25 mouse cellular contexts compared by ENCODE assay signal in genomic region chr17:66271906-66272305, GRCm38 (mm10).
A peak's percentile ranks its signal among the peaks of the same experiment; 100 is the strongest.
DNase-seq lines count a peak whose midpoint lies in the region; ATAC-seq and TF ChIP-seq lines count a peak whose summit lies in the region.
"Had no signal": no experiment of that assay in that cellular context is flagged by ENCODE, and none has a peak within 500 bp of the region (broad histone marks: within the 10 kb centered on the region; RNA-seq: fewer than 3 reads in every experiment).

No protein-coding gene starts in this region.

- WGBS in midbrain, embryonic 10.5 days, result 86% methylated on average over 7 of the region's 7 CpGs
- 67% methylated on average over 7 of the region's 7 CpGs for WGBS in midbrain, postnatal 0 days
- 83% methylated on average over 7 of the region's 7 CpGs for WGBS in neural tube, embryonic 11.5 days
- WGBS in neural tube, embryonic 15.5 days, result 68% methylated on average over 7 of the region's 7 CpGs

- H3K9ac ChIP-seq in midbrain, postnatal 0 days (replicated peaks; ENCODE audit: low read length, poor library complexity, severe bottlenecking), result no peak overlapping the region
- no peak overlapping the region for H3K9ac ChIP-seq in neural tube, embryonic 11.5 days (ENCODE audit: low read length)
- no peak overlapping the region for H3K9ac ChIP-seq in neural tube, embryonic 15.5 days (replicated peaks)
- H3K9ac ChIP-seq: embryonic facial prominence, embryonic 12.5 days; embryonic facial prominence, embryonic 15.5 days; forebrain, embryonic 15.5 days; heart, embryonic 12.5 days; heart, embryonic 15.5 days; hindbrain, embryonic 12.5 days had no signal

- H3K4me1 ChIP-seq in midbrain, embryonic 10.5 days, result peaks cover 14% of the 10 kb centered on the region
- peaks cover 3% of the 10 kb centered on the region for H3K4me1 ChIP-seq in midbrain, postnatal 0 days (ENCODE audit: insufficient read depth, low read length)
- no peaks in the 10 kb centered on the region for H3K4me1 ChIP-seq in neural tube, embryonic 11.5 days (ENCODE audit: control insufficient read depth, insufficient read depth, low read length)
- H3K4me1 ChIP-seq in neural tube, embryonic 15.5 days, result peaks cover 14% of the 10 kb centered on the region

- H3K9me3 ChIP-seq in midbrain, embryonic 10.5 days (replicated peaks), result no peaks in the 10 kb centered on the region
- H3K9me3 ChIP-seq in midbrain, postnatal 0 days (ENCODE audit: low read length), result no peaks in the 10 kb centered on the region
- H3K9me3 ChIP-seq in neural tube, embryonic 11.5 days (ENCODE audit: control insufficient read depth, low read length), result no peaks in the 10 kb centered on the region
- H3K9me3 ChIP-seq in neural tube, embryonic 15.5 days (replicated peaks), result no peaks in the 10 kb centered on the region
- H3K9me3 ChIP-seq: embryonic facial prominence, embryonic 12.5 days; embryonic facial prominence, embryonic 15.5 days; forebrain, embryonic 15.5 days; heart, embryonic 12.5 days; heart, embryonic 15.5 days; hindbrain, embryonic 12.5 days had no signal

- no peak for TF ChIP-seq CTCF in midbrain, postnatal 0 days (IDR thresholded peaks at IDR 0.05)

- peak; percentile 9 for DNase-seq in embryo, embryonic 11 days
- no peak for DNase-seq in embryo, embryonic 9.5 days (ENCODE audit: extremely low spot score)
- DNase-seq in midbrain, embryonic 10.5 days (ENCODE audit: low spot score), result no peak
- DNase-seq in midbrain, postnatal 0 days (ENCODE audit: low spot score), result no peak
- peak; percentile 16 for DNase-seq in neural tube, embryonic 11.5 days (ENCODE audit: low spot score)
- DNase-seq: adrenal gland, adult 8-10 months; adrenal gland, postnatal 25 days; cerebellum, adult 11-12 months; cerebellum, adult 8-10 months; cerebellum, postnatal 10 days; cerebellum, postnatal 36 days; gastrocnemius, postnatal 25 days; heart, adult 18-20 months; heart, postnatal 10 days; heart, postnatal 36 days had no signal

- no peak overlapping the region for H3K4me3 ChIP-seq in midbrain, embryonic 10.5 days
- no peak overlapping the region for H3K4me3 ChIP-seq in midbrain, postnatal 0 days (ENCODE audit: low read depth, low read length)
- no peak overlapping the region for H3K4me3 ChIP-seq in neural tube, embryonic 11.5 days (ENCODE audit: low read depth, low read length)
- H3K4me3 ChIP-seq in neural tube, embryonic 15.5 days (replicated peaks), result no peak overlapping the region
- H3K4me3 ChIP-seq: embryonic facial prominence, embryonic 12.5 days; embryonic facial prominence, embryonic 15.5 days; forebrain, embryonic 15.5 days; heart, embryonic 12.5 days; heart, embryonic 15.5 days; hindbrain, embryonic 12.5 days had no signal

- H3K4me2 ChIP-seq in midbrain, postnatal 0 days (ENCODE audit: low read depth, low read length, poor library complexity, severe bottlenecking), result no peak overlapping the region
- H3K4me2 ChIP-seq in neural tube, embryonic 11.5 days (ENCODE audit: low read depth), result no peak overlapping the region
- no peak overlapping the region for H3K4me2 ChIP-seq in neural tube, embryonic 15.5 days
- H3K4me2 ChIP-seq: embryonic facial prominence, embryonic 12.5 days; embryonic facial prominence, embryonic 15.5 days; forebrain, embryonic 15.5 days; heart, embryonic 12.5 days; heart, embryonic 15.5 days; hindbrain, embryonic 12.5 days had no signal

- H3K36me3 ChIP-seq in midbrain, embryonic 10.5 days, result no peaks in the 10 kb centered on the region
- no peaks in the 10 kb centered on the region for H3K36me3 ChIP-seq in midbrain, postnatal 0 days (ENCODE audit: insufficient read depth, low read length)
- no peaks in the 10 kb centered on the region for H3K36me3 ChIP-seq in neural tube, embryonic 11.5 days (ENCODE audit: control insufficient read depth, insufficient read depth, low read length)
- no peaks in the 10 kb centered on the region for H3K36me3 ChIP-seq in neural tube, embryonic 15.5 days
- H3K36me3 ChIP-seq: embryonic facial prominence, embryonic 12.5 days; embryonic facial prominence, embryonic 15.5 days; forebrain, embryonic 15.5 days; heart, embryonic 12.5 days; heart, embryonic 15.5 days; hindbrain, embryonic 12.5 days had no signal

- peak overlapping the region; percentile 17; the same call in 1 of the 2 replicates for H3K27ac ChIP-seq in midbrain, embryonic 10.5 days (replicated peaks)
- no peak overlapping the region for H3K27ac ChIP-seq in midbrain, postnatal 0 days (ENCODE audit: low read depth, low read length)
- no peak overlapping the region for H3K27ac ChIP-seq in neural tube, embryonic 11.5 days (ENCODE audit: low read depth, low read length)
- H3K27ac ChIP-seq in neural tube, embryonic 15.5 days (replicated peaks), result no peak overlapping the region
- H3K27ac ChIP-seq: embryonic facial prominence, embryonic 12.5 days; embryonic facial prominence, embryonic 15.5 days; forebrain, embryonic 15.5 days; heart, embryonic 15.5 days; hindbrain, embryonic 12.5 days had no signal

- H3K27me3 ChIP-seq in midbrain, embryonic 10.5 days (ENCODE audit: low read depth, poor library complexity, severe bottlenecking), result no peaks in the 10 kb centered on the region
- H3K27me3 ChIP-seq in midbrain, postnatal 0 days (ENCODE audit: insufficient read depth, low read length), result no peaks in the 10 kb centered on the region
- no peaks in the 10 kb centered on the region for H3K27me3 ChIP-seq in neural tube, embryonic 11.5 days (ENCODE audit: control insufficient read depth, insufficient read depth, low read length)
- no peaks in the 10 kb centered on the region for H3K27me3 ChIP-seq in neural tube, embryonic 15.5 days (replicated peaks)
- H3K27me3 ChIP-seq: embryonic facial prominence, embryonic 12.5 days; embryonic facial prominence, embryonic 15.5 days; heart, embryonic 12.5 days; heart, embryonic 15.5 days had no signal

- no peak for ATAC-seq in midbrain, postnatal 0 days (ENCODE audit: low FRiP score)
- no peak for ATAC-seq in neural tube, embryonic 11.5 days (ENCODE audit: insufficient read depth, low FRiP score, low TSS enrichment)
- ATAC-seq in neural tube, embryonic 15.5 days (ENCODE audit: low FRiP score), result no peak
- ATAC-seq: activated CD4-positive, CD25-positive, alpha-beta regulatory T cell, adult 4 months; forebrain, embryonic 15.5 days; hindbrain, embryonic 16.5 days; inflammation-experienced regulatory T-cells, adult 6 months had no signal

Comparison
In these comparisons a context has a peak if more than half of its experiments do, and no peak if none do; other contexts are left out.
1. DNase-seq: peak in embryo, embryonic 11 days (single experiment) and neural tube, embryonic 11.5 days (single experiment); none in embryo, embryonic 9.5 days (single experiment), midbrain, embryonic 10.5 days (single experiment) and midbrain, postnatal 0 days (single experiment).